Mouse (Mus musculus) thymus, postnatal 10 days (tissue): ENCODE measurements around the gene Myo1g.
"Not testable (repeated sequence)": the region's sequence is repeated elsewhere in the genome, so short reads cannot be mapped to it uniquely, and the experiment has no call there.

Source experiments
- DNase-seq, 2 experiments: peaks; one replicate each; pipeline ENCODE4 v3.0.0; 2021; ENCODE audit warnings: low spot score in 2 of 2

Myo1g gene

GRCm38 (mm10) chr11:6529961-6530360, 9.2 kb upstream of the Myo1g start:
- DNase-seq: no peak

DNA sequence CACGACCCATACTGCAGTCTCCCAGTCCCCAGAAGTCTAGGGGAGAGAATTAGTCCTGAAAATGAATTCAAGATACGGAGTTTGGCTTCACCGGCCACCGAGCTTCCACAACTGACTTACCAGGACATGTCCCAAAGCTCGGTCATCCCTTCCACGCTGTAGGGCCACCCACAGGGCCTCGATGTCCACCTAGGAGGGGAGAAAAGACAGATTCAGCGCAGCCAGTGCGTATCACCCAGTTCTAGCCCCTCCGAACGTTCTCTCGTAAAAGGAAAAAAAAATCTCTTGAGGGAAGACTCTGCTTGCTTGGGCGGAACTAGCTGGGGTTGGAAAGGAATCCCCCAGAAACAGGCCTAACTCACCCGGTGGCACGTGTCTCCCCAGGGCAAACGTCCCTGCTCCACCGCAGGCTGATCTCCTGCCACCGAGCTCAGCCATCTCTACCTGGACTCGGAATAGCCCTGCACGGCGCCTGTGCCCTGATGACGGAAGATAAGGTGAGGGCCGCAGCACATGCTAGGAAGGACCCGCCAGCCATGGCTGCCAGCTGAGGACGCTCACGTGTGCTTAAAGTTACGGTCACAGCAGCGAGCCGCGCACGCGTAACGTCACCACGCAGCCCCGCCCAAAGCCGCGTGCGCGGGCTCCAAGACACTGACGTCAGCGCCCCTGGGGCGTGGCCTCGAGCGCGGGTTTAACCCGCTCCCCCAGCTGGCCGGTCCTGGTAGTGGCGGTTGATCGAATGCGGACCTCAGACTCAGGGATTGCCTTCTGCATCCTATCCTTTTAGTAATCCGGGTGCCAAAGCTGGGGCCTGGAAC, 7.6 kb upstream of the Myo1g start:
- peak; percentile 92 to 99 for DNase-seq

DNA sequence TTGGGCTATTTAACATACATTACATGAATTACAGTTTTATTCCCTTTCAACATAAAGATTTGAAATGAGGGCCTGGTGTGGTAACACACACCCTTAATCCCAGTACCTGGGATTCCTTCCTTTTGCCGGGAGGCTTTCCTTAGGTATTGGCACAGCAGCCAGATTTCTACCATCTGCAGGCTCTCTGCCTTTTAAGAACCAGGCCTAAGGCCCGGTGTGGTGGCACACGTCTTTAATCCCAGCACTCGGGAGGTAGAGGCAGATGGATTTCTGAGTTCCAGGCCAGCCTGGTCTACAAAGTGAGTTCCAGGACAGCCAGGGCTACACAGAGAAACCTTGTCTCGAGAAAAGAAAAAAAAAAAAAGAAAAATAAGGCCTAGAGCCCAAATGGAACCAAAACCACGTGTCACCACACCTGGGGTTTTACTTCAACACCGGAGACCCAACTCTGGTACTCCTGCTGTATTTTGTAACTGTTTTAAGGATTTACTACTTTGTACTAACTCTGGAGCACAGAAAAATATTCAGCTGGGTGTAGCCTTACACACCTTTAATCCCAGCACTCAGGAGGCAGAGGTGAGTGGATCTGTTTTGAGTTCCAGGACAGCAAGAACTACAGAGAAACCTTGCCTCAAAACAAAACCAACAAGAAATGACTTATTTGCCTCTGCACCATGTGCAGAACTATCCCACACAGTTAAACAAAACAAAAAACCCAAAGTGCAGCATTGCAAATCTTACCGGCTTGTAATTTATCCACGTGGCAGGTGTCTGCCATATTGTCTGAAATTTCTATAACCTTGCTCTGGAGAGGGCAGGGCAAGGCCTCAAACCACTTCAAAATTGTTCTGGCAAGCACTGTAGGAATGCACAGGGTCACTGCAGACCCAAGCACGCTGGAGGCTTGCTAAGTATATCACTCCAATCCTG, 6.8 kb upstream of the Myo1g start:
- DNase-seq: no peak

DNA sequence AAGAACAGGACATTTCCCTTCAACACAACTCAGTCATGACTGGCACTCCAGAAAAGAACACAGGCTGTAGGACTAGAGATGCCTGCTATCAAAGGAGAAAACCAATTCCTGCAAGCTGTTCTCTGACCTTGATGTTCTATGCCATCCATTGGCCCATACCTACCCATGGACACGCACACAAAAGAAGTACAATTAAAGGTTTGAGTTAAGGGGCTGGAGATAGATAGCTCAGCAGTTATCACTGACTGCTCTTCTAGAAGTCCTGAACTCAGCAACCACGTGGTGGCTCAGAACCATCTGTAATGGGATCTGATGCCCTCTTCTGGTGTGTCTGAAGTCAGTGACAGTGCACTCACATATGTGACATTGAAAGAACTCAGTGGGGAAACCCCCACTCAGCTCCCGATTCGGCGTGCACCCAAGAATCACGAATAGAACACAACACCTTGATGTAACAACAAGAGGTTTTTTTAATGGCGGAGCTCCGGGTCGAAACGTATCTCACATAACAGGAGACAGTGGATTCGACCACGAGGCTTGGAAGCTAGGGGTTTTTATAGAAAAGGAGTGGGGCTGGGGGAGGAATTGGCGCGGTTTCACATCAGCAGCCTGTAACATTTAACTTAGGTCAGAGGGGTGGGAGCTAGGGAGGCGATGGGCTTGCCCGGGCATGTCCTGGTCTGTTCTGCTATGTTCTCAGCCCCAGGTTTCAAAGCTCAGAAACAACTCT, 5.9 kb upstream of the Myo1g start:
- not testable (repeated sequence) for DNase-seq

GRCm38 (mm10) chr11:6525241-6525640, 4.5 kb upstream of the Myo1g start:
- no peak for DNase-seq

GRCm38 (mm10) chr11:6524880-6525238, 4.1 kb upstream of the Myo1g start:
- DNase-seq: no peak

- no peak for DNase-seq
Observed at GRCm38 (mm10) chr11:6524165-6524879, 3.6 kb upstream of the Myo1g start.

- no peak for DNase-seq
Observed at GRCm38 (mm10) chr11:6523662-6524088, 2.9 kb upstream of the Myo1g start.

GRCm38 (mm10) chr11:6522782-6523525, 2.2 kb upstream of the Myo1g start:
- DNase-seq: no peak

DNA sequence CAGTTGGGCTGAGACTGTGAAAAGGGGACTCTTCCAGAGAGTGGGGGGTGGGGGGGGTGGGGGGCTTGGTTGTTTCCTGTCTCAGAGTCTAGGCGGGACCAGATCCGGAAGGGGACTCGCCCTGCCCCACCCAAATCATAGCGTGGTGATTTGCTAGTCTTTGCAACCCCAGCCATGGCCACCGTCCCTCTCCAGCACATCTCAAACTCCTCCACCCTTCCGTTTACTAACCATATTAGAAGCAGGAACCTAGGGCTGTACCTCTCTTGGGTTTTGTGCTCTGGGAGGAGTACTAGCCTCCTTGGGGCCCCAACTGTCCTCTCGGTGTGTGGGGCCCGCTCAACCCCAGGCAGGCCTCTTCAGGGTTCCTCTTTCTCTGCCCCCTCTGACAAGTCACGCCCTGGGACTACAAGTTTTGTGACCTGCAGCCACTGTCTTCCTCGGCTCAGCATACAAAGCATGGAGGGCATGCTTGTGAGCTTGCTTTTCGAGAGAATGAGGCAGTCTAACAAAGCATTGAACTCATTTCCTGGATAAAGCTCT, 1.2 kb downstream of the Myo1g start:
- DNase-seq: peak in 1 of 2 experiments; percentile 46

DNA sequence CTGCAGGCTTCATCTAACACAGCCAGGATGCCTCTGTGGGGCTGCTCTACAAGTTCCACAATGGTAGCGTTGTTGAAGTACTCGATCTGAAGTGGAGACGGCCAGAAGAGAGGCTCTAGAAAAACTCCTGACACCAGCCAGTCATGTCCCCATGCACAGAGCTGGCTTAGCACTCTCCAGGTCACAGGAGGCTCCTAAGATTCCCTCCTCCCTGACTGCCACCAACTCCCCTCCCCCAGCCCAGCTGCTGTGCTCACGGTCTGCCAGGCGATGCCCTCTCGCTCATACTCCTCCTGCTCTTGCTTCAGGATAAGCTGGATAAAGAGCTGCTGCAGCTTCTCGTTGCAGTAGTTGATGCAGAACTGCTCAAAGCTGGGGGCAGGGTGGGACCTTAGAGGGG, 5.9 kb downstream of the Myo1g start:
- DNase-seq: no peak

DNA sequence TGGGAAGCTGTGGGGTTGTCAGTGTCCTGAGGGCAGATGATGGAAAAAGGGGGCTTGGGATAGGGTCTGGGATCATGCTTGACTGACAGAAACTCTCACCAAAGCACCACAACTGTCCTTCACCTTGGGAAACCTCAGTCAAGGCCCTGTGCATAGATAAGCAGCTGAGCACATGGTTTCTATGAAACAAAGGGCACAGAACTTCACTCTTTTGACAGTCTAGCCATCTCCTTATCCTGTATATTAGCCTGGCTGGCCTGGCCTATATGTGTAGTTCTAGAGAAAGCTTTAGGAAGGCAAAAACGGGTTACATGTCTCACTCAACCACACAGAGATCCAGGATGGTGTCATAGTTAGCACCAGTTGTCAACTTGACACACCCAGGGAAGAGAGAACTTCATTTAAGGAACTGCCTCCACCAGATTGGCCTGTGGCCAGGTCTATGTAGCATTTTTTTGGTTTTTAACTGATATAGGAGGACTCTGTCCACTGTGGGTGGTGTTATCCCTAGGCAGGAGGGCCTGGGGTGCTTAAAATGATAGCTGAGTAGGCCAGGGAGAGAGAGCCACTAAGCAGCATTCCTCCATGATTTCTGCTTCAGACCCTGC, 12.4 kb downstream of the Myo1g start:
- no peak for DNase-seq

- DNase-seq: no peak
Observed at GRCm38 (mm10) chr11:6506516-6506915, 14.2 kb downstream of the Myo1g start.

GRCm38 (mm10) chr11:6504689-6505088, 16.1 kb downstream of the Myo1g start:
- DNase-seq: no peak

- no peak for DNase-seq
Observed at GRCm38 (mm10) chr11:6504226-6504625, 16.5 kb downstream of the Myo1g start.

DNA sequence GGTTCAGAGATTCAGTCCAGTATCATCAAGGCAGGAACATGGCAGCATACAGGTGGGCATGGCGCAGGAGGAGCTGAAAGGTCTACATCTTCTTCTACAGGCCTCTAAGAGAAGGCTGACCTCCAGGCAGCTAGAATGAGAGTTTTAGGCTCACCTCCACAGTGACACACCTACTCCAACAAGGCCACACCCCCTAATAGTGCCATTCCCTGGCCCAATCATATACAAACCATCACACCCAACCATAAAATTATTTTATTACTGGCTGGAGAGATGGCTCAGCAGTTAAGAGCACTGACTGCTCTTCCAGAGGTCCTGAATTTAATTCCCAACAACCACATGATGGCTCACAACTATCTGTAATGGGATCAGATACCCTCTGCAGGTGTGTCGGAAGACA, 18.3 kb downstream of the Myo1g start:
- no peak for DNase-seq

GRCm38 (mm10) chr11:6497311-6497948, 23.3 kb downstream of the Myo1g start:
- no peak for DNase-seq

DNA sequence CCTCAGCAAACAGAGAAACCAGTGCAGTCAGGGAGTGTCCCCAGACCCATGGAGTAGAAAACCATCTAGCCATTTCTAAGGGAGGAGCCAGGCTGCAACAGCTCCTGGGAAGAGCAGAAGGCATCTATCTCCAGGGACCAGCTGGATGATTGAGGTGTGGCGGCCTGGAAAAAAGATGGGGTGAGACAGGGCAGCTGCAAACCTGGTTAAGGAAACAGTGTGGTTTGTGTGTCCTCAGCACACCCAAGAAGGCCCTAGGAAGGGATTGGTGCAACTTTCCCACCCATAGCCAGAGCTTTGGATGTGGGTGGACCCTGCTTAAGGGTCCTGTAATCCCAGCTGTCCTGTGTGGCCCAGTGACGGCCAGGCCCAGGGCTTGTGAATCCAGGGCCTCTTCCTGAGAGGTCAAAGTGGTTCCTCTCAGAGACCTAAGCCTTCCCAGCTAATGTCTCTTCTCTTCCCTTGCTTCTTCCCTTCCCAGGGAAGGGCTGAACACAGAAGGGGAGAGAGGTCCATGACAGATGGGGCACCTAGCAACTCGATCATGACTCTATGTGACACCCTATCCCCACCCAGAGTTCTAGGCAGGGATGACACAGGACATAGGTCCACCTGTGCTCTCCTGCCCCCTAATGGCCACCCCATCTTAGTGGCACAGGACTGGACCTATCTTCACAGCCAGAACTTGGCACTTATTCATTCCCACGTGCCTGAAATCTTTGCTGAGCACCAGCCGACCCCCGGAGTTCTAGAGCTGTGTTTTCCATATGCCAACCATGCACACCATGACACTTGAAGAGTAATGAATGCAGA, 30.9 kb downstream of the Myo1g start:
- DNase-seq: peak; percentile 35 to 55

DNA sequence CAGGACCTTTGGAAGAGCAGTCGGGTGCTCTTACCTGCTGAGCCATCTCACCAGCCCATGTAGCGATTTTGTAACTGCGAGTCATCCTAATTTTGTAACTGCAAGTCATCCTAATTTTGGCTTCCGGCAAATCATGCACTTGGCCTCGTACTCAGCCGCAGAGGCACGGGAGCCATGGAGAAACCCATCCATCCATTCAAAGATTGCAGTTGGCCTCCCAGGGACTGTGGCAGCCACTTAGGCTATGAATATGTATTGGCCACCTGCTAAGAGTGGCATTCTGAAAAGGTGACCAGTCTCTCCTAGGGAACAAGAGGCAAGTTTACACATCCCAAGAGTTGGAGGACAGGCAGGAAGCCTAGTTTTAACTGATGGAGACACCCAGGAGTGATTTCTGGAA, 31.5 kb downstream of the Myo1g start:
- no peak for DNase-seq
